Mouse (Mus musculus) gastrocnemius, postnatal 14 days (tissue): ENCODE measurements around the gene Cutal. TPM values are rescaled to one million over a fixed set of nuclear protein-coding genes. Genes with fewer than 3 reads are reported as not detected.
"Not testable (repeated sequence)": the region's sequence is repeated elsewhere in the genome, so short reads cannot be mapped to it uniquely, and the experiment has no call there.

Experiments
- DNase-seq: peaks from one replicate; pipeline ENCODE4 v3.0.0; 2021; ENCODE audit warnings: mixed read lengths
- intact Hi-C: fragments of 180-260 bp; cut with DNase I; formaldehyde crosslinking; loops from one replicate; pipeline ENCODE4 v1.15.1; 2025; ENCODE audit warnings: low total_unique reads
- long read RNA-seq, 2 experiments: library from polyadenylated mRNA; stranded (forward); transcript quantifications; one replicate each; pipeline ENCODE4 v2.0.0; 2021
- total RNA-seq, 2 experiments: library from RNA; stranded (reverse); gene quantifications; 2 replicates each; pipeline ENCODE4 v1.2.3; 2021

Cutal gene
- under 1 TPM; 0.29 to 0.49 TPM for total RNA-seq
- long read RNA-seq, experiment 1 = 0 reads
- long read RNA-seq, experiment 2 = 0 reads

DNA sequence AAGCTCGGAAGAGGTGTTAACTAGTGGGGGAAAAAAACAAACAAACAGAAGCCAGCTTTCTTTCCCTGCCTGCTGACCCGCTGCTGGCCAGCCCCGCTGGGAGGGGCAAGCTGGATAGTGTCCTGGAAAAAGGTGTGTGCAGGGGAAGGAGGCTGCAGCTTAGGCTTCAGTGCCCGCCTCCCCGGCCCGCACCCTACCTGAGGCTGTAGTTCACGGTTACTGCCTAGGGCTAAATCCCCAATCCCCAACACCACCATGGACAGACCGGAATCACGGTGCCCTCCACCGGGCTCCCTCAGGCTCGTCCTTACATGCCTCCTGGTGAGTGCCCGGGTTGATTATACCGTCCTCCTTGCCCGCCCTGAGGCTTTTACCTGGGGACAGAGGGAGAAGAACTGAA is at the start of gene Cutal:
Cutal (plus strand) TSS at position 126 of the 400 bp plus-strand sequence.
- intact Hi-C loops = no loop called here
- no peak for DNase-seq

DNA sequence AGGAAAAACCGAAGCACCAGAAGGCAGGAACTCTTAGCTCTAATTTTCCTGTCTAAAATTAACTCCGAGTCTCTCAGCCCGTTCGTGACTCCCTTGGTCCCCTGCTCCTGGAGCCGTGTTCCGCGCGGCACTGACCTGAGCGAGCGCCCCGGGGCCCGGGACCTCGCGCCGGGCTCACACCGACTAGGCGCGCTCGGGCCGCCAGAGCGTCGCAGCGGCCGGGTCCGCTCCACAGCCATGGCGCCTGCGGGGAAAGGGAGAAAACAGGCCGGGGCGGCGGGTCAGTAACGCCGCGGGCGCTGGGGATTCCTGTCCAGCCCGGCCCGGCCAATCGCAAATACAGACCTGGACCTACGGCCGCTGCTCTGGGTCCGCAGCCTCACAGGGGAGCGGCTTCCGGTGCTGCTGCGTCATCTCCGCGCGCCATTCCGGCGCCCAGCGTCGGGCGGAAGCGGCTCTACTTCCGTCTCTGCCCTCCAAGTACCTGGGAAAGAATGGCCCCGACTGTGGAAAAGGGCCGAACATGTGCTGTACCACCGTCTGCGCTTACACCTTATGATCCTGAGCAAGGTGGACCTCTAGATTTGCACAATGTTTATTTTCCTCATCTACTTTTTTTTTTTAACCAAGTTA is 48.3 kb upstream of the Cutal start, which contains the start of gene Fbxw2:
Fbxw2 (minus strand) TSS at position 485 of the 633 bp plus-strand sequence.
- intact Hi-C loops = no loop called here
- DNase-seq = peak; percentile 93

DNA sequence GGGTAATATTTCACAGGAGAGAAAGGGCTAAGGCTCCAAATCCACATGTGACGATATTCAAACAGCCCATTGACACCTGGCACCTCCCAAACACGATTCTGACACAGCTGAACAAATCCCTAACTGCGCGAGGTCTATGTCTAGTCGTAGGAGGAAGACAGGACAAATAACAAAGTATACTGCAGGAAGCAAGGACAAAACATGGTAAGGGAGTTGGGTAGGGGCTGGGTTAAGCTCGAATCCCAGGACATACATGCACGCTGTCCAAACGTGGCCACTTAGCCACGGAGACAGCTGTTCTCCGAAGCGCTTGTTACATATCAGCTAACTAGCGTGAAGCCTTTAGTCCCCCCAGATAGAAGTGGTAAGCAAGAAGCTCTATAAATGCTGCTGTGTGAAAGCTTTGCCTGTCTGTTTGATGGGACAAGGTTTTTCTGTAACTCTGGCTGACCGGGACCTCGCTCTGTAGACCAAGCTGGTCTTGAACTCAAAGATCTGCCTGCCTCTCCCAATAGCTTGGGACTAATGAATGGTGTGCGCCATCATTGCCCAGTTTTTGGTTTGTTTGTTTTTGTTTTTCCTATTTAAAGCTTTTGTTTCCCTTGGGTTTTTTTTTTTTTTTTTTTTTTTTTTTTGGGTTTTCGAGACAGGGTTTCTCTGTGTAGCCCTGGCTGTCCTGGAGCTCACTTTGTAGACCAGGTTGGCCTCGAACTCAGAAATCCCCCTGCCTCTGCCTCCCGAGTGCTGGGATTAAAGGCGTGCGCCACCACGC is 47.5 kb upstream of the Cutal start:
- intact Hi-C loops = no loop called here
- DNase-seq = no peak

DNA sequence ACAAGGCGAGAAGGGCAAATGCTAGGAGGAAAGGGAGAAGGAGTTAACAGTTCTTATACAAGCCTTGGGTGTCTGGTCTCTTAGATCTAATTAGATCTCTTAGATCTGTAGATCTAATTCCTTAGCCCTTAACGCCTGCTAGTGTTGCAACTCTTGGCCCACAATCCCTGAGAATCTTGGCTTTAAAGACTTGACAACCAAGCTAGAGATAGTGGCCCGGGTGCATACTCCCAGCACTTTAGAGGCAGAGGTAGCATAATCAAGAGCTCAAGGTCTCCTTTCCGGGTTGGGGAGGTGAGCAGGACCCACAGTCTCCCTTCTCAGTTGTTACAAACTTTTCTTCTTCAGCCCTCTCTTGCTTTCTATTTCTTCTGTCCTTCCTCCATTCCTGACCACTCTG is 46.6 kb upstream of the Cutal start:
- intact Hi-C loops = no loop called here
- no peak for DNase-seq

DNA sequence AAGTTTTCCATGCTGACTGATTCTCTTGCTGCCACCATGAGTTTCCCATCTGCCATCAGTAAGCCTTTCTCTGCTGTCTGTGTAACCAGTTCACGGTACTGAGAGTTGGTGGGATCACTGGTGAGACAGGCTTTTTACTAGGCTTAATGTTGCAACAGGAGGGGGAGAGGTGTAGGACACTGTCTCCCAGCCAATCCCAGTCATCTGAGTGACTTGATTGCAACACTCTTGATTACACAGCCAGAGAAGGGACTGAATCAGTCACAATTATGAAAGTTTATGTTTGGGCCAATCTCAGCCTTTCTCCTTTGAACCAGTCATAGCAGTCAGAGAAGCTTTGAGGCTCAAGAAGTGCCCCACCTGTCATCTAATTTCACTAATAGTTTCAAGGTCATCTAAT is 46.2 kb upstream of the Cutal start:
- DNase-seq = no peak
- intact Hi-C loops = no loop called here

DNA sequence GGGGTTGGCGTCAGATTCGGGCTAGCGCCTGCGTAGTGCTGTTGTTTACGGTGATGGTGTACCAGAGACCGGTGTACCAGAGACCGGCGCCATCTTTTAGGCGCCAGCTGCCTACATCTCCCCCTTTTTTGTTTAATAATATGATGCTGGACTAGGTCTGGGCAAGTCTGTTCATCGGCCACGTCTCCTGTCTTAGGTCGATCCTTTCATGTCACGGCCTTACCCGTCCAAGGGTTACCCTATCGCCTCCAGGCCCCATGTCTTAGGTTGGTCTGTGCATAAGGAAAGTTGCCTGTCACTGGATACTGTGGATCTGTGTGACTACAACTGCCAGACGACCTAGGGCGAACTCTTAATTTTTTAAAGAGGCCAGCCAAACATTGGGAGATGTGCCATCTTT is 44.1 kb upstream of the Cutal start:
- DNase-seq, intact Hi-C loops: not testable (repeated sequence)

DNA sequence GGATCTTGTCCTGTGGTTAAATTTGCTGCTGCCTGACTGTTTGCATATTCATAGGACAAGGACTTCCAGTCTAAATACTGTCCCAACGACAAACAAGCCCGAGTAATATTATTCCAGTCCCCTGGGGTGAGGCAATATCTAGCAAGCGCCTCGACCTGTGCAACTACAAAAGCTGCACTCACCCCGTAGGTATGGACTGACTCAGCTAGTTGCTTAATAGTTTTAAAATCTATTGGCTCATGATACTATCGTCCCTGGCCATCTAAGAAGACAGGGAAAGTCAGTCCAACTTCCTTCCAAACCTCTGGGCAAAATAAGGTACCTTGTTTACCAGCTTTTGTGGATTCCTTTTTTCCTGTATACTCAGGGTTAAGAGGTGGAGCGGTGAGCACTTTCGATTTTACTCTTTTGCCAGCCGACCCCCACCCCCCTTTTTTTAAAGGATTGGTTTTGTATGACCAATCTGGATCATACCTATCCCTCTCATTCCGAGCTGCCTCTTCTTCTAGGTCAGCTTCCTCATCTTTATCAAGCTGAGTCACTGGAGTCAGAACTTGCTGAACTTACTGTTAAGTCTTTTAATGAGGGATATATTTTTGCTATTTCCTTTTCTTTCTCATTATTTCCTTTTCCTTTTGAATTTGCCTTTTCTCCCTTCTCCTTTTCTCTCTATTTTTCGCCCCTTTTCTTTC is 41.3 kb upstream of the Cutal start, which contains the start of gene Gm34653:
Gm34653 (plus strand) TSS at position 242 of the 692 bp plus-strand sequence.
- intact Hi-C loops, DNase-seq: not testable (repeated sequence)

DNA sequence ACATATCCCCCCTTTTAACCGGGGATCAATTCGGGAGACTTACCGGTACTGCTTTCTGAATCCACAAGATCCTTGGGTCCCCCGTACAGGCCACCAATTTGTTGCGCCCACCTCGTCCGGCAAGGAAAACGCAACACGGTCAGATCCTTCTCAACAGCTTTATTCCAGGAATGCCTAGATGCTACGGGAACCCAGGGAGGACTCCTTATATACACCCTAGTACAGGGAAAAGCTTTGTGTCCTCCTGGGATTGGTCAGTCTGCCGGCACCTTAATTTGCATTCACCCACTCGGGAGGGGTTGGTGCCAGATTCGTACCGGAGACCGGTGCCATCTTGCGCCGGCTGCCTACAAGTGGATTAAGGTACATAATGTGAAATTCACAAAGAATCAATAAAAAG is 40.6 kb upstream of the Cutal start:
- intact Hi-C loops = no loop called here
- DNase-seq = no peak

DNA sequence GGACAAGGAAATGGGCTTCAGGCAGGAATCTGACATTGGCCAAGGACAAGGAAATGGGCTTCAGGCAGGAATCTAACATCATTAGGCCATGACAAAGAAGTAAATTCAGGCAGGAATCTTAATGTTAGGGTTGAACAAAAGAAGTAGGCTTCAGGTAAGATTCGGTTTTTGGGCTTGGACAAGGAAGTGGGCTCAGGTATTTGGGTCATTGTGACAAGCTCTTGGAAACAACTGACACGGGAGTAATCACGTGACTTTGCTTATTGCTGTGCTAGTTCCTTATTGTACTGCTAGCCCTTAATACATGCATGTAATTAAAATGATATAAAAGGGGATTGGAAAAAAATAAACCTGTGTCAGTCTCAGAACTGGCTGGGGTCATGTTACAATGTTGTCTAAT is 38.5 kb upstream of the Cutal start:
- no peak for DNase-seq
- intact Hi-C loops = no loop called here

DNA sequence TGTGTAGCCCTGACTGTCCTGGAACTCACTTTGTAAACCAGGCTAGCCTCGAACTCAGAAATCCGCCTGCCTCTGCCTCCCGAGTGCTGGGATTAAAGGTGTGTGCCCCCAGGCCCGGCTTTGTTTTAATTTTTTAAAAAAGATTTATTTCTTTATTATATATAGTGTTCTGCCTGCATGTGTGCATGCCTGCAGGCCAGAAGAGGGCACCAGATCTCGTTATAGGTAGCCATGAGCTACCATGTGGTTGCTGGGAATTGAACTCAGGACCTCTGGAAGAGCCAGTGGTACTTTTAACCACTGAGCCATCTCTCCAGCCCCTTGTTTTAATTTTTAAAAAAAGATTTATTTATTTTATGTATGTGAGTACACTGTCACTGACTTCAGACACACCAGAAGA is 34.1 kb upstream of the Cutal start:
- DNase-seq, intact Hi-C loops: not testable (repeated sequence)

DNA sequence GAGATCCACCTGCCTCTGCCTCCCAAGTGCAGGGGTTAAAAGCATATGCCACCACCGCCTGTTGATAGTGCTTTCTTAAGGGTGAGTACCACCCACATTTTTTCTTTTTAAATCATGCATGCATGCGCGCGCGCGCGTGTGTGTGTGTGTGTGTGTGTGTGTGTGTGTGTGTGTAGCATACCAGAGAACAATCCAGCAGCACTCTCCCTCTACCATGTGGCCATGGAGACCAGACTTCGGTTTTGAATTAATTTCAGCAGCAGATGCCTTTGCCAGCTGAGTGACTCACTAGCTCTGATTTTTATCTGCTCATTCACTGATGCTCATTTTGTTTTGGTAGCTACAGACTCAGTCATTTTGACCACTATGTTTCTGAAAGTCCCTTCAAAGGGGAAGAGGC is 32.5 kb upstream of the Cutal start:
- intact Hi-C loops = no loop called here
- no peak for DNase-seq

DNA sequence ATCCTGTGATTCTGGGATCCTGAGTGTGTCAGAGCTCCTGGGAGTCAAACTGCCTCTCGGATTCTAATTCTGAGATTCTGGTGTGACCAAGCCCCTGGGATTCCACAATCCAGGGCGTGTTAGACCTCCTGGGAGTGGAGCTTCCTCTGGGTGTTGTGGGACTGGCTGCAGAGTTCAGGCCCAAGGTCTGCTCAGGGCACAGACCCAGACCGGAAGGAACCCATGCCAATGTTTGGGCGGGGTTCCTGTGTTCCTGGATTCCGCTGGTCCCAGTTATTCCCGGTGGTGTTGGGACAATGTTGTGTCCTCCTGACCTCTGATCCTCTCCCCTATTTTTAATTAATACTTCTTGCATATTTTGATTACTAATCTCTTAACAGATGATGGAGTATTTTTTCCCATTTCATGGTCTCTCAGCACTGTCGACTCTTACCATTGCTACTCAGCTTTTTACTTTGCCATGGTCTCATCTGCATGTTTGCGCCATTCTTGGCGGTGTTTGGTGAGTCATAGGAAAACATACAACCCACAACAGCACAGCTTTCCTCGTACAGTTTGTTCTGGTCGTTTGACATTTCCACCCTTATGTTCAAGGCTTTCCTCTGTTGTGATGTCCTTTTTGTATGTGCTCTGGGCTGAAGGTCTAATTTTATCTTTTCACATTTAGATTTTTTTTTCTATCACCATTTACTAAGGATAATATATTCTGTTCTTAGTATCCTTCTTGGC is 30.8 kb upstream of the Cutal start:
- DNase-seq = peak; percentile 39
- intact Hi-C loops = no loop called here

DNA sequence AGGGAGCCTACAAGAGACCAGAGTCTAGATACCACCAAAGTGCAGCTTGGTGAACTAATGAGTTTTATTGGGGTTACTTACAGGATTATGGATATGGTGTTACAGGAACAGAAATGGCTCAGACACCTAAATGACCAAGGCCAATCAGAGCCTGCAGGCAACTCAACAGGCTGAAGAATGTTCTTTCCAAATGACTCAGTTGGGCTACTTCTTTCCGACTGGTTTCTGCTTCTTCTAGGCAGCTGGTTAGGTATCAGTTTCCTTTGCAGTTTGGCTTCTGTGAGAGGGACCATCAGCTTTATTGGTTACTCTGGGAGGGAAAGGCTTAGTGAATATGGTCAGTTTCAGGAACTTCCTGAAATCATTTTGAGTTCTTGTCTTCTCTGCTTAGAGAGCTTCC is 26.5 kb upstream of the Cutal start:
- DNase-seq = no peak
- intact Hi-C loops = no loop called here

DNA sequence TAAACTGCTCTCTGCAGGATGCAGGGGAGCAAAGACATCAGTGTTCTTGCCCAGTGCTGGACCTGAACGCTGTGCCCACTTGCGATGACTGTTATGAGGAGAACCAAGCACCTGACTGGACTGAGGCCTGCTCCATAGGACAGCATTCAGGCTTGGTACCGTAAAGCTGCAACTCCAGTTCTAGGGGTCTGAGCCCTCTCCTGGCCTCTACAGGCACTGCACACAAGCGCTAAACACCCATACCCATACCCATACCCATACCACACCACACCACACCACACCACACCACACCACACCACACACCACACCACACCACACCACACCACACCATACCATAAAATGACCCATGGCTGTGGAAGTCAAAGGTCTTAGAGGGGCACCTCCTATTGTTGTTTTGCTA is 18.9 kb upstream of the Cutal start:
- DNase-seq = no peak
- intact Hi-C loops = no loop called here

DNA sequence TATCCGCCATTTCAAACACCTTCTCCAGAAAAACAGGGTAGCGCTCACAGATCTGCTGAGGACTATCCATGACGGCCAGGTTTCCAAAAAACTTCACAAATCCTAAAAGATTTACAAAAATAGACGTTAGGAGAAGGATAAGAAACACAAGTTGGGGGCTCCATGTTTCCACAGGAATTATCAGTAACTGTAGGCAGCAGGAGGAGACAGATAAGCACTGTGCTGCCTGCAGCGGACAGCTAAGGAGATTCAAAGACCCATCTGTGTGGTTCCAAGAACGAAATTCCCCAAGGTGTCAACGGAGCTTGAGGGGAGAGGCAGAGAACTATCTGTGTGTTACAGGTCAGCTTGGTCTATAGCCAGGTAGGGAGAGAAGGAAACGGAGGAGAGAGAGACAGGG is 16.5 kb upstream of the Cutal start:
- intact Hi-C loops = no loop called here
- DNase-seq = no peak

DNA sequence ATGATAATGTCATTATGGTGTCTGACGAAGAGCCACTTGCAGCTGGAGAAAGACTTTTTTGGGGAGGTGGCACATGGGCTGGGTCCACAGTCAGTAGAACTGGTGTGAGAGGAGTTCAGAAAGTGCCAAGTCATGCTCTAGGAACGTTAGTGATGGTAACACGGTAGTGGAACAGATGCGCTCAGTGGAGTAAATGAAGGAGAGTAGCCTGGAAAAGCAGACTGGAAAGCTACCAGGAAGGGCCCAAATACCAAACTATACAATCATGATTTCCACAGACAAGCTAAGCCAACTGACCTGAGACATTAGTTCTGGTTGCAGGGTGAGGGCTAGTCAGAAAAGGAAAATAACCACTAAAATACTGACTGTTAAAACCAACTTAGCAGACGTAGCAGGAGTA is 4.5 kb upstream of the Cutal start:
- no peak for DNase-seq

DNA sequence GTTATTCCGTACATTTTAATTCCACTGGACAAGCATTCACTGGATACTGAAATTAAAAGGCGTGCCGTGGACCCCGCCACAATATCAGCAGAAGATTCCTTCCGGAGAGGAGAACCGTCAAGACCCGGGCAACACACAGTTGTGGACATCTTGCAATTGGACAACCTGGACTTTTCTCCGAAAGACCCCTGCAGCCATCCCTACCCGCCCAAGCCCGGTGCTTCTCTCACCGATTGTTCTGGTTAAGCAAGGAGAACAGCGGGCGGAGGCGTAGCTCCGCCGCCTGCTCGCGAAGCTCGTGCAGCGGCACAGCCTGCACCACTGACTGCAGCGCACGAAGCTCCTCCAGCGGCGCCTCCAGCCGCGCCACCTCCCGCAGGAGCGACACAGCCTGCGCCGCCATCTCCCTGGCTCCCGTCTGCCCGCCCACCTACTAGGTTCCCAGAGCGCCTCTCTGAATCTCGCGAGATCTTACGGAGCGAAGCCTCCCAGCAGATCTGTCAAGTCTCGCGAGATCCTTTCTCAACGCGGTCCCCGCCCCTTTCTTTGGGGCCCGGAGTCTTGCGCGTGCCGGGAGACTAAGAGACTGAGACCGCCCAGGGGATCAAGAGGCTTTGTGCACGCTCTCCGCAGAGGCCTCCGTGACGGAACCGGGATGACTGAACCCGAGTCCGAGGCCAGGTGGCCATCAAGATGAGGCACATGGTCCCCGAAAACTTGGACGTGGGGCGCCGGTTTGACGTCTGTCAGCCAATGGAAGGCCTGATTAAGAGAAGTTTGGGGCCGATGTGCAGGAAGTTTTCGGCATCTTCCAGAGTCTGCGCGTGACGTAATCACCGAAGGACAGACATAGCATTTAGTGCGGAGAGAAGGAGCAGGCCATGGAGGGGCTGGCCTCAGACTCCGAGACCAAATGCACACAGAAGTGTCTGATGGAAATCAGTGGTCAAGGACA is 3.4 kb upstream of the Cutal start:
- peak; percentile 93 for DNase-seq
- intact Hi-C loops = no loop called here

More for the DNA sequence above, 4.5 kb upstream of the Cutal start:
- intact Hi-C loops = no loop called here

DNA sequence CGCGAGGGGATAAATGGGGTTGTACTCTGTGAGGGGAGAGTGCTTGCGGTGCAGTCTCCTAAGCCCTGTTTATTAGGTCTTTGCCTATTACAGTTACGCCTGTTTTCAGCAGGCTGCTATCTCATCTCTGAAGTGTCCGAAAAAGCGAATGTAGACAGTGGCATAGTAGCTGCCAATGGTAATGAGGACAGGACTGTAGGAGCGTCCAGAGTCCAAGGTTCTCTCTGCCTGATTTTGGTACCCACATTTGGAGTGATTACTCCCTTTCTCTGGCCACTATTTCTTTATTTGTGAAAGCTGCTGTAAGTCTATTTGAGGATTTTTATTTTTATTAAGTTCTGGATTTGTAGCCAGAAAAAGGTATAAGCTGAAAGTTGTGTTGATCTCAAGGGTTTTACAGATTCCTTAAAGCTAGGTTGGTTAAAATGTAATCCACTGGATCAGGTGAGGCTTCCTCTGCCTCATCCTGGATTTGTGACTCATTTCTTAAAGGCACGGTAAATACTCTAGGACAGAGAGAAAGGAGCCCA is 685 bp downstream of the Cutal start, which contains the start of gene Psmd5:
Psmd5 (minus strand) TSS at position 153 of the 530 bp plus-strand sequence.
- DNase-seq = no peak
- intact Hi-C loops = no loop called here
